Mouse (Mus musculus): ENCODE measurements at regions not wholly inside any gene's neighbourhood (a gene's known extent, or its start where the extent isn't known, plus 50 kb on each side); places are given as distances from the start of the nearest gene placed in this dataset.
A peak's percentile ranks its signal among the peaks of the same experiment; 100 is the strongest.

- Histone ChIP-seq H3K9me3 (no peaks in the 10 kb centered on the region), H3K4me2 (peak overlapping the region; percentile 13; the same call in 1 of the 2 replicates), H3K9ac (replicated peaks) (no peak overlapping the region), H3K4me1 (replicated peaks) (peaks cover 24% of the 10 kb centered on the region), H3K27ac (peak overlapping the region; percentile 67; the same call in 1 of the 2 replicates), H3K36me3 (no peaks in the 10 kb centered on the region), H3K4me3 (replicated peaks) (no peak overlapping the region), H3K27me3 (peaks cover 62% of the 10 kb centered on the region)
- ATAC-seq (ENCODE audit: insufficient number of reproducible peaks, insufficient read depth, low FRiP score, low TSS enrichment, low read depth) = peak; percentile 78; the same call in 1 of the 2 replicates
- 37% methylated on average over 12 of the region's 12 CpGs for WGBS
These were observed 340.4 kb downstream of the Pik3r1 start for GRCm38 (mm10) chr13:101427426-101428221.

GRCm38 (mm10) chr13:101426461-101426860, 341.6 kb downstream of the Pik3r1 start:
- no peak overlapping the region for H3K27ac ChIP-seq
- H3K4me3 ChIP-seq (replicated peaks) = no peak overlapping the region
- H3K36me3 ChIP-seq = no peaks in the 10 kb centered on the region
- H3K4me1 ChIP-seq (replicated peaks) = peaks cover 24% of the 10 kb centered on the region
- H3K4me2 ChIP-seq = no peak overlapping the region
- peaks cover 61% of the 10 kb centered on the region for H3K27me3 ChIP-seq
- 56% methylated on average over 5 of the region's 5 CpGs for WGBS
- no peak overlapping the region for H3K9ac ChIP-seq (replicated peaks)
- H3K9me3 ChIP-seq = no peaks in the 10 kb centered on the region
- no peak for ATAC-seq (ENCODE audit: insufficient number of reproducible peaks, insufficient read depth, low FRiP score, low TSS enrichment, low read depth)

- ATAC-seq (ENCODE audit: insufficient number of reproducible peaks, insufficient read depth, low FRiP score, low TSS enrichment, low read depth) = no peak
- Histone ChIP-seq H3K27ac (no peak overlapping the region), H3K9ac (replicated peaks) (no peak overlapping the region), H3K4me1 (replicated peaks) (0 out of 2 replicates have a peak, but pooled peaks cover 7% of the 10 kb centered on the region), H3K27me3 (peaks cover 57% of the 10 kb centered on the region), H3K4me3 (replicated peaks) (no peak overlapping the region), H3K9me3 (no peaks in the 10 kb centered on the region), H3K4me2 (no peak overlapping the region), H3K36me3 (no peaks in the 10 kb centered on the region)
- 59% methylated on average over 3 of the region's 3 CpGs for WGBS
These were observed 345.9 kb downstream of the Pik3r1 start for GRCm38 (mm10) chr13:101422082-101422481.

GRCm38 (mm10) chr13:101419457-101420025, 348.5 kb downstream of the Pik3r1 start:
- no peak overlapping the region for H3K4me2 ChIP-seq
- no peak for ATAC-seq (ENCODE audit: insufficient number of reproducible peaks, insufficient read depth, low FRiP score, low TSS enrichment, low read depth)
- no peak overlapping the region for H3K27ac ChIP-seq
- H3K36me3 ChIP-seq = no peaks in the 10 kb centered on the region
- H3K9me3 ChIP-seq = no peaks in the 10 kb centered on the region
- H3K27me3 ChIP-seq = peaks cover 36% of the 10 kb centered on the region
- H3K9ac ChIP-seq (replicated peaks) = no peak overlapping the region
- no peaks in the 10 kb centered on the region for H3K4me1 ChIP-seq (replicated peaks)
- no peak overlapping the region for H3K4me3 ChIP-seq (replicated peaks)
- 83% methylated on average over 7 of the region's 7 CpGs for WGBS

- no peaks in the 10 kb centered on the region for H3K4me1 ChIP-seq (replicated peaks)
- no peak overlapping the region for H3K27ac ChIP-seq
- no peak overlapping the region for H3K4me3 ChIP-seq (replicated peaks)
- WGBS = 83% methylated on average over 6 of the region's 6 CpGs
- ATAC-seq (ENCODE audit: insufficient number of reproducible peaks, insufficient read depth, low FRiP score, low TSS enrichment, low read depth) = no peak
- H3K4me2 ChIP-seq = no peak overlapping the region
- H3K36me3 ChIP-seq = no peaks in the 10 kb centered on the region
- H3K9ac ChIP-seq (replicated peaks) = no peak overlapping the region
- peaks cover 31% of the 10 kb centered on the region for H3K27me3 ChIP-seq
- H3K9me3 ChIP-seq = no peaks in the 10 kb centered on the region
These were observed 349.7 kb downstream of the Pik3r1 start for GRCm38 (mm10) chr13:101418272-101418671.

GRCm38 (mm10) chr13:101408885-101409284, 359.1 kb downstream of the Pik3r1 start:
- WGBS = 80% methylated on average over 4 of the region's 4 CpGs

GRCm38 (mm10) chr13:101407633-101408032, 360.4 kb downstream of the Pik3r1 start:
- 88% methylated on average over 1 of the region's 1 CpGs for WGBS
- ATAC-seq (ENCODE audit: insufficient number of reproducible peaks, insufficient read depth, low FRiP score, low TSS enrichment, low read depth) = no peak
- H3K9ac ChIP-seq (replicated peaks) = no peak overlapping the region
- no peaks in the 10 kb centered on the region for H3K4me1 ChIP-seq (replicated peaks)
- no peaks in the 10 kb centered on the region for H3K9me3 ChIP-seq
- H3K27me3 ChIP-seq = no peaks in the 10 kb centered on the region
- H3K27ac ChIP-seq = no peak overlapping the region
- no peak overlapping the region for H3K4me2 ChIP-seq
- no peaks in the 10 kb centered on the region for H3K36me3 ChIP-seq
- H3K4me3 ChIP-seq (replicated peaks) = no peak overlapping the region

More at GRCm38 (mm10) chr13:101408885-101409284, 359.1 kb downstream of the Pik3r1 start:
- H3K9ac ChIP-seq (replicated peaks) = no peak overlapping the region
- no peak overlapping the region for H3K27ac ChIP-seq
- no peaks in the 10 kb centered on the region for H3K27me3 ChIP-seq
- H3K36me3 ChIP-seq = no peaks in the 10 kb centered on the region
- no peak for ATAC-seq (ENCODE audit: insufficient number of reproducible peaks, insufficient read depth, low FRiP score, low TSS enrichment, low read depth)
- no peaks in the 10 kb centered on the region for H3K9me3 ChIP-seq
- no peak overlapping the region for H3K4me3 ChIP-seq (replicated peaks)
- H3K4me2 ChIP-seq = no peak overlapping the region
- no peaks in the 10 kb centered on the region for H3K4me1 ChIP-seq (replicated peaks)

- Histone ChIP-seq H3K4me1 (replicated peaks) (no peaks in the 10 kb centered on the region), H3K9ac (replicated peaks) (no peak overlapping the region), H3K4me3 (replicated peaks) (no peak overlapping the region), H3K36me3 (no peaks in the 10 kb centered on the region), H3K27me3 (peaks cover 3% of the 10 kb centered on the region; the same call in 1 of the 2 replicates), H3K27ac (no peak overlapping the region), H3K9me3 (no peaks in the 10 kb centered on the region), H3K4me2 (no peak overlapping the region)
- WGBS = 93% methylated on average over 5 of the region's 5 CpGs
- ATAC-seq (ENCODE audit: insufficient number of reproducible peaks, insufficient read depth, low FRiP score, low TSS enrichment, low read depth) = no peak
These were observed 394.3 kb downstream of the Pik3r1 start for GRCm38 (mm10) chr13:101373581-101374189.

GRCm38 (mm10) chr13:101371906-101372305, 396.1 kb downstream of the Pik3r1 start:
- Histone ChIP-seq H3K4me2 (no peak overlapping the region), H3K27ac (no peak overlapping the region), H3K9me3 (no peaks in the 10 kb centered on the region), H3K4me1 (replicated peaks) (no peaks in the 10 kb centered on the region), H3K27me3 (peaks cover 3% of the 10 kb centered on the region; the same call in 1 of the 2 replicates), H3K36me3 (no peaks in the 10 kb centered on the region), H3K9ac (replicated peaks) (no peak overlapping the region), H3K4me3 (replicated peaks) (no peak overlapping the region)
- 87% methylated on average over 1 of the region's 1 CpGs for WGBS
- no peak for ATAC-seq (ENCODE audit: insufficient number of reproducible peaks, insufficient read depth, low FRiP score, low TSS enrichment, low read depth)

GRCm38 (mm10) chr13:101368170-101368569, 399.8 kb downstream of the Pik3r1 start:
- Histone ChIP-seq H3K9ac (replicated peaks) (no peak overlapping the region), H3K9me3 (no peaks in the 10 kb centered on the region), H3K36me3 (no peaks in the 10 kb centered on the region), H3K27me3 (peaks cover 3% of the 10 kb centered on the region; the same call in 1 of the 2 replicates), H3K4me3 (replicated peaks) (no peak overlapping the region), H3K27ac (no peak overlapping the region), H3K4me2 (no peak overlapping the region), H3K4me1 (replicated peaks) (no peaks in the 10 kb centered on the region)
- 72% methylated on average over 5 of the region's 5 CpGs for WGBS
- no peak for ATAC-seq (ENCODE audit: insufficient number of reproducible peaks, insufficient read depth, low FRiP score, low TSS enrichment, low read depth)

GRCm38 (mm10) chr13:101355363-101355762, 412.7 kb downstream of the Pik3r1 start:
- H3K4me3 ChIP-seq (replicated peaks) = no peak overlapping the region
- no peak overlapping the region for H3K27ac ChIP-seq
- H3K9ac ChIP-seq (replicated peaks) = no peak overlapping the region
- ATAC-seq (ENCODE audit: insufficient number of reproducible peaks, insufficient read depth, low FRiP score, low TSS enrichment, low read depth) = no peak
- H3K4me2 ChIP-seq = no peak overlapping the region
- H3K4me1 ChIP-seq (replicated peaks) = no peaks in the 10 kb centered on the region
- 90% methylated on average over 3 of the region's 3 CpGs for WGBS
- H3K9me3 ChIP-seq = no peaks in the 10 kb centered on the region
- no peaks in the 10 kb centered on the region for H3K36me3 ChIP-seq
- H3K27me3 ChIP-seq = no peaks in the 10 kb centered on the region
